Mouse (Mus musculus): ENCODE data around the gene AI481877.
A peak's percentile ranks its signal among the peaks of the same experiment; 100 is the strongest.

AI481877 gene

DNA sequence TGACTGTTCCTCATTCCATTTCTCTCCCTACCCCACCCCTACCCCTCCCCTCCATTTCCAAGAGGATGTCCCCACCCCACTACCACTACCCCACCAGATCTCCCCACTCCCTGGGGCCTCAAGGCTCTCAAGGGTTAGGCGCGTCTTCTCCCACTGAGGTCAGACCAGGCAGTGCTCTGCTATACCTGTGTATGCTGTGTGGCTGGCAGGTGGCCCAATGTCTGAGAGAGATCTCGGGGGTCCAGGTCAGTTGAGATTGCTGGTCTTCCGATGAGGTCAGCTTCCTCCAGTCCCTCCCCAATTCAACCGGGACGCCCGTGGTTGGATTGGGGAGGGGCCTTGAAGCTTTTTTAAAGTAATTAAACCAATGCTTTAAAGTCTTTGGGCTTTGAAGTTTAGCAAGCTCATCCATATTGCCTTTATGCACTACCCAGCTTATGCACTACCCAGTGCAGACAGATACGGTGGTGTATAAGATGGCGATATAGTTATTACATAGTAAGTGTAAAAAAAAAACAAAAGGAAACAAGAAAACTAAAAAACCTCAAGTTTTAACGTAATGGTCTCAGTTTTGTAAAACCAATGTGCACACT is 104.4 kb downstream of the AI481877 start:
- peak; percentile 26 for DNase-seq

DNA sequence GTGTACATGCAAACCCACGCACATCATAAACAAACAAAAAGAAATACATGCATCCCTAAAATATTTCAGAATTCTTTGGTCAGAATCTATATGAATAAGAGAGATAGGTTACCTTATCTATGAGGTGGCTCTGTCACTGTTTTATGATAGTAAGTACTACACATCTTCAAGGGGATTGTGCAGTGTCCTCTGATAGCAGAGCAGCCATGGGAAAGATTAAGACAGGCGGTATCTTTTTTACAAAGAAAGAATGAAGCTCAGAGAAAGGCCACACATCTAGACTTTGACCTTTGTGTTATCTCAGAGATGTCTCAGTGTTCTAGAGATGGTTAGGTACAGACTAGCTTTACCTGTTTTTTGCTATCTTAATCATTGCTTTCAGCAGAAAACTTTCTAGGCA is 121.9 kb downstream of the AI481877 start:
- no peak for DNase-seq

GRCm38 (mm10) chr4:59015181-59015580 is 123.6 kb downstream of the AI481877 start:
- no peak for DNase-seq

DNA sequence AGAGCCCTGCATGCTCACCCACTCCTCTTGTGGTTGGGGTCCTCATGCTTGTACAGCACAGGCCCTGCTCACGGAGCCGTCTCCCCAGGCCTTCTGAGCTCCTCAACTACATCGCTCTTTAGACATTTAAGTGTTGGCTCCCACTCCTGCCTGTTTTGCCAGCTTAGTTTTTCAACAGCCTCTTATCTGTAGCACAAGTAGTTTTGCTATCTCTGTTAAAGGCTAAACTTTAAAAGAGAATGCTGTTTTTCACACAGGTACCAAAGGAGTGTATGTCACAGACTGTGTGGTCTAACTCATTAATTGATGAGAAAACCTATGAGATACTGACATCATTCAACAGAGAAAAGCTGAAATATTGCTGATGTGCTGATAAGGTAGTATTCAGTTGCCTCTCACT is 127.3 kb downstream of the AI481877 start:
- DNase-seq, result peak; percentile 42

DNA sequence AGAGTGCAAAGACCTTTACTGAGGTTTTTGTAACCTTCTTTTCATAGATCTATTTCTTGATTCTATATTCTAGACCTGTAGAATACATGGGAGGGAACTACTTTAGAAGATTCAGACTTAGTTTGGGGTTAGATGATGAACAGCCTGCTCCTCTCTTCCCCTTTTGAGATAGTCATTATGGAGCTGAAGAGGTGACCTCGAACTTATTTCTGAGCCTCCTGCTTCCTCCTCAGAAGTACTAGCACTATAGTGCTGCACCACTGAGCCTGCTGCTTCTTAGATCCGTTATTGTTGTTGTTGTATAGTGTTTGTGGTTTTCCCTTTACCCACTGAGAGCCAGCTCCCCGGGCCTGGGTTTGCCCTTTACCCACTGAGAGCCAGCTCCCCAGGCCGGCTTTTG is 129.1 kb downstream of the AI481877 start:
- DNase-seq, result peak; percentile 53

- peak; percentile 45 for DNase-seq
Measured at GRCm38 (mm10) chr4:59009186-59009585, 129.6 kb downstream of the AI481877 start.

DNA sequence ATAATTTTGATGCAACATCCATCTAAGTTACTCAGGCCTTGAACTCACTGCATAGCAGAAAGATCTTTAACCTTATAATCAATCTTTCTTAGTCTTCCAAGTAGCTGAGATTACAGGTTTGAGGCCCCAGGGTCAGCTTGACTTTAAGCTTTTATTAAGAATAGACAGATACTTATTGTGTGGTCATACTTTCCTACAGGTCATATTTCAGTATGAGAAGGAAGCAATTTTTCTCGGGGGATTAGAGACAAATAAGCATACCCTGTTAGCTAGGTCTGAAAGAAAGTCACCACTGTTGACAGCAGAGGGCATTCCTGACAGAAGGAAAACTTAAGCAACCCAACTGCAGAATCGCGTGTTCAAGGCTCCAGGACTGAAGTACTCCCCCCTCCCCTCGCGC is 130.8 kb downstream of the AI481877 start:
- no peak for DNase-seq

DNA sequence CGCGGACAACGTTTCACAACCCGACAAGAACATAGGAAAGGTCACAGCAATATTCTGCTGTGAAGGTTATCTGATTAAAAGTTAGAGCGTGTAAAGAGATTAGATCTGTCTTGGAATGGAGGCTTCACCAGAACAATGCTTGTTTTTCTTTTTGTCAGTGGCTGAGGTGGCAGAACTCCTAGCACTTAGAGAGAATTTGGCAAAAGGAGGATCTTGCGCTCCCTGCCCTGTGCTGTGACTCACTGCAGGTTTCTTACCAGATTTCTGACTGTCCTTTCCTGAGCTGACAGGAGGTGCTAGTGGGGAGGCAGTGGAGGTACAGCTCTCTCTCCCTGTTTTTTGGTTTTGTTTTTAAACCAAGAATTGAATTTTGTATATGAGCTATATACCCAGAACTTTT is 131.8 kb downstream of the AI481877 start:
- no peak for DNase-seq

DNA sequence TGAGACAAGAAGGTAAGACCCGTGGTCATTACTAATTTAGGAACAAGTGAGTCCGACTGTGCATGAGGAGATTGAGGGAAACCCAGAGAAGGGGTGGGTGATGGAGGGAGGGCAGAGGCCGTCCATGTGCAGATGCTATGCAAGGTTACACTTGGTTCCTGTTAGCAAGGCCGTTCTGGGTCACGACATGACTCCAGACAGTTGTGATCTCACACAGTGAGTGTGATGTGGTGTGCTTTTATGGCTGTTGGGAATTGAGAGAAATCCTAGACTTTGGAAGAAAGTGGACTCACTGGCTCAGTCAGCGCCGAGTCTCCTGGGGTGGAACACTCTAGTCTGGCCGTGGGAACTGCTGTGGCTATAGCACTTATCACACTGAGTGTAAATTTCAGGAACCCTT is 132.6 kb downstream of the AI481877 start:
- DNase-seq, result no peak

DNA sequence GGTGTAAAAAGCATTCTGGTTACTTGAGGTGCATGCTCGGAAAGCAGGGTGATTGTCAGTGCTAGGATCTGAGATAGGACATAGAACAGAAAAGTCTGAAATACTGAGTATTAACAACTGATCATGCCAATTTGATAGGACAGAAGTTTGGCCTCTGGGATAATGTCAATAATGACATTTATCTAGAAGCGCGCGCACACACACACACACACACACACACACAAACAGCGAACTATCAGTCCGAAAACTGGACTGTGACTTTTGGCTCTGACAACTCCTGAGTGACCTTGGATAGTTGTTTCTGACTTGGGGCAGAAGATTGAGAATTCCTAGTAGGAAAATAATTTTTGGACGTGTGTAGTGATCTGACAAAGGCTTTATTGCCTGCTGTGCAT is 135.0 kb downstream of the AI481877 start:
- no peak for DNase-seq

GRCm38 (mm10) chr4:59002948-59003805 is 135.6 kb downstream of the AI481877 start, which contains the start of gene Gm20503:
Gm20503 (plus strand) TSS chr4:59003210.
- DNase-seq, result peak; percentile 94

- peak; percentile 76 for DNase-seq
Measured at GRCm38 (mm10) chr4:59000614-59001013, 138.2 kb downstream of the AI481877 start.

DNA sequence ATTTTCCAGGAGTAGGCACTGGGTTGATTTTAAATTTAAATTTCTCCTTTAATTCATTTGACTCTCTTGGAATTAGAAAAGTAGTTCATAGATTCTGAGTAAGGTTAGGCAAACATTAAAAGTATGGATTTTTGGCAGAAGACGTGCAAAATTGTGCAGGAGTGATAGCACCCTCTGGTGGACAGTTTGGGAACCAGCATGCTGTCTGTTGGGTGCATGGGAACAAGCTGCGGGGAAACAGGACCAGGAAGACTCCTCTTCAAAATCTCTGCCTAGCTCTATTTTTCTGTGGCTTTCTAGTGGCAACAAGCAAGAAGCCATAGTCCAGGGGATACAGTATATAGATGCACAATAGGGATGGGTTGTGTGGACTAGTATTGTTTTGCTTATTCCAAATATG is 139.1 kb downstream of the AI481877 start:
- DNase-seq, result peak; percentile 84

GRCm38 (mm10) chr4:58998688-58999087 is 140.1 kb downstream of the AI481877 start:
- no peak for DNase-seq

GRCm38 (mm10) chr4:58997081-58997480 is 141.7 kb downstream of the AI481877 start:
- no peak for DNase-seq

GRCm38 (mm10) chr4:58995251-58995693 is 143.5 kb downstream of the AI481877 start:
- no peak for DNase-seq

DNA sequence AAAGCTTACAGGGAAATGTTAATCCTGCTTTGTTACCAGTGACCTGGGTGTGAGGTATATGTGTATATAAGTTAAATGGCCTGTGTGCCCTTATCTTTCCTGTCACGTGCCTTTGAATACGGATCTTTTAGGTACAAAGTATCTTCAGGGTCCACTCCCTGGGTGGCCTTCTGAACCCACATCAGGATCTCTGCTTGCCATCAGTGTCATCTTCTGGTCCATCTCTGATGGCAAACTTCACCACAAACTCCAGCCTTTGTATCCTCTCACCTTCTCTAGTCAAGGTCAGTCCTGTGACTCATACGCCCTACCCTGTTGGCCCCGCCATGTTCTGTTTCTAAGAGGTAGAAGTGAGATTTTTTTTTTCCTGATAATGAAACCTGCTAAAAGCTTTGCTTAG is 144.0 kb downstream of the AI481877 start, which contains the start of gene Dnajc25:
TSS of gene Dnajc25 (plus strand) at position 301 of the 400 bp plus-strand sequence.
- no peak for DNase-seq
